Mouse (Mus musculus) CH12.LX (cell line): ENCODE measurements around the gene Tmem104. TPM values are rescaled to one million over a fixed set of nuclear protein-coding genes. Genes with fewer than 3 reads are reported as not detected.

ENCODE experiments used
- DNase-seq: peaks from one replicate; pipeline ENCODE4 v3.0.0-alpha.2; 2013; ENCODE audit errors: extremely low read depth
- H3K27ac ChIP-seq: 2 replicates; pipeline ENCODE4 v1.5.1; 2012; ENCODE audit warnings: low read depth, mild to moderate bottlenecking, control low read depth, moderate library complexity; ENCODE audit not compliant: insufficient read depth
- H3K27me3 ChIP-seq: replicated peaks from 2 replicates; pipeline ENCODE3; 2012; ENCODE audit warnings: inconsistent platforms
- H3K36me3 ChIP-seq, 2 experiments: replicated peaks in 1 of 2; 2 replicates each; pipeline versions ENCODE3 to v1.6.1; 2012; ENCODE audit warnings: inconsistent platforms in 1 of 2, low read length in 1 of 2, mild to moderate bottlenecking in 1 of 2, mixed read lengths in 1 of 2, moderate library complexity in 1 of 2; ENCODE audit not compliant: control insufficient read depth in 1 of 2, insufficient read depth in 1 of 2
- H3K4me1 ChIP-seq, 2 experiments: 2 replicates each; pipeline ENCODE4 v1.6.1; 2012; ENCODE audit warnings: inconsistent platforms in 1 of 2, moderate library complexity in 1 of 2; ENCODE audit not compliant: insufficient read depth in 2 of 2, control insufficient read depth in 1 of 2
- H3K4me2 ChIP-seq: 2 replicates; pipeline ENCODE4 v1.6.1; 2012; ENCODE audit warnings: low read depth, mild to moderate bottlenecking, control low read depth; ENCODE audit not compliant: poor library complexity, insufficient read depth, severe bottlenecking
- H3K4me3 ChIP-seq, 3 experiments: fragments of 150-350 bp in 1 of 3; sonication (generic) in 1 of 3; replicated peaks in 1 of 3; 2 replicates each; pipeline versions ENCODE3 to v1.5.1; 2011 to 2012; ENCODE audit warnings: low read depth in 2 of 3, low read length in 2 of 3, mild to moderate bottlenecking in 2 of 3, moderate library complexity in 2 of 3, control low read depth in 1 of 3, improper control_type of control experiment in 1 of 3, inconsistent platforms in 1 of 3, mixed read lengths in 1 of 3; ENCODE audit not compliant: poor library complexity in 1 of 3
- H3K79me2 ChIP-seq: replicated peaks from 2 replicates; pipeline ENCODE4 v1.6.1; 2012; ENCODE audit warnings: mild to moderate bottlenecking, moderate library complexity; ENCODE audit not compliant: control insufficient read depth, poor library complexity, insufficient read depth, severe bottlenecking; ENCODE audit errors: extremely low read depth
- H3K9ac ChIP-seq: 2 replicates; pipeline ENCODE4 v1.6.1; 2012; ENCODE audit warnings: low read depth, mild to moderate bottlenecking, control low read depth, moderate library complexity; ENCODE audit not compliant: insufficient read depth
- H3K9me3 ChIP-seq: replicated peaks from 2 replicates; pipeline ENCODE3; 2012; ENCODE audit warnings: low read length, inconsistent platforms, mixed read lengths
- CHD1 ChIP-seq: IDR thresholded peaks from 2 replicates; pipeline ENCODE4 v1.6.1; 2012; ENCODE audit warnings: low read depth, low read length, improper control_type of control experiment, inconsistent platforms
- CTCF ChIP-seq, 2 experiments: IDR thresholded peaks in 1 of 2; conservative IDR thresholded peaks in 1 of 2; 2 replicates each; pipeline ENCODE4 v1.5.1; 2011 to 2012; ENCODE audit warnings: low read depth in 2 of 2, low read length in 2 of 2, improper control_type of control experiment in 1 of 2, inconsistent platforms in 1 of 2, mild to moderate bottlenecking in 1 of 2, moderate library complexity in 1 of 2
- ELF1 ChIP-seq: IDR thresholded peaks from 2 replicates; pipeline ENCODE4 v1.6.1; 2014; ENCODE audit warnings: low read depth, mild to moderate bottlenecking, inconsistent platforms, low read length, improper control_type of control experiment
- EP300 ChIP-seq: IDR thresholded peaks from 2 replicates; pipeline ENCODE4 v1.6.1; 2011; ENCODE audit warnings: low read length, improper control_type of control experiment
- HCFC1 ChIP-seq: IDR thresholded peaks from 2 replicates; pipeline ENCODE4 v1.6.1; 2012; ENCODE audit warnings: low read depth, mild to moderate bottlenecking, inconsistent platforms, low read length, improper control_type of control experiment
- JUN ChIP-seq: IDR thresholded peaks from 2 replicates; pipeline ENCODE4 v1.6.1; 2011; ENCODE audit warnings: low read depth, mild to moderate bottlenecking, low read length, improper control_type of control experiment, moderate library complexity; ENCODE audit not compliant: insufficient read depth
- JUND ChIP-seq: conservative IDR thresholded peaks from 2 replicates; pipeline ENCODE4 v1.6.1; 2011; ENCODE audit warnings: low read depth, low read length, improper control_type of control experiment
- MAFK ChIP-seq: IDR thresholded peaks from 2 replicates; pipeline ENCODE4 v1.6.1; 2011; ENCODE audit warnings: low read length, improper control_type of control experiment; ENCODE audit not compliant: insufficient replicate concordance
- MEF2A ChIP-seq: IDR thresholded peaks from 2 replicates; pipeline ENCODE4 v1.6.1; 2014; ENCODE audit warnings: low read depth, mild to moderate bottlenecking, inconsistent platforms, low read length, improper control_type of control experiment, borderline replicate concordance
- NRF1 ChIP-seq: IDR thresholded peaks from 2 replicates; pipeline ENCODE4 v1.6.1; 2014; ENCODE audit warnings: low read depth, mild to moderate bottlenecking, inconsistent platforms, low read length, improper control_type of control experiment, moderate library complexity
- POLR2A ChIP-seq: IDR thresholded peaks from 2 replicates; pipeline ENCODE4 v1.6.1; 2011; ENCODE audit warnings: low read depth, mild to moderate bottlenecking, improper control_type of control experiment, low read length
- POLR2AphosphoS2 ChIP-seq: IDR thresholded peaks from 2 replicates; pipeline ENCODE4 v1.6.1; 2011; ENCODE audit warnings: low read depth, low read length, improper control_type of control experiment
- RAD21 ChIP-seq: IDR thresholded peaks from 2 replicates; pipeline ENCODE4 v1.6.1; 2011; ENCODE audit warnings: low read depth, mild to moderate bottlenecking, low read length, improper control_type of control experiment, moderate library complexity
- RCOR1 ChIP-seq: conservative IDR thresholded peaks from 2 replicates; pipeline ENCODE4 v1.6.1; 2012; ENCODE audit warnings: low read depth, mild to moderate bottlenecking, inconsistent platforms, low read length, improper control_type of control experiment
- SIN3A ChIP-seq: IDR thresholded peaks from 2 replicates; pipeline ENCODE4 v1.6.1; 2012; ENCODE audit warnings: low read length, improper control_type of control experiment, inconsistent platforms
- SMC3 ChIP-seq: IDR thresholded peaks from 2 replicates; pipeline ENCODE4 v1.6.1; 2011; ENCODE audit warnings: low read depth, low read length, improper control_type of control experiment
- TCF12 ChIP-seq: IDR thresholded peaks from 2 replicates; pipeline ENCODE4 v1.6.1; 2014; ENCODE audit warnings: low read depth, mild to moderate bottlenecking, inconsistent platforms, low read length, improper control_type of control experiment
- USF1 ChIP-seq: IDR thresholded peaks from 2 replicates; pipeline ENCODE4 v1.6.1; 2014; ENCODE audit warnings: low read depth, mild to moderate bottlenecking, inconsistent platforms, low read length, improper control_type of control experiment
- ZC3H11A ChIP-seq: IDR thresholded peaks from 2 replicates; pipeline ENCODE4 v1.6.1; 2012; ENCODE audit warnings: low read depth, mild to moderate bottlenecking, inconsistent platforms, low read length, improper control_type of control experiment
- ZKSCAN1 ChIP-seq: IDR thresholded peaks from 2 replicates; pipeline ENCODE4 v1.6.1; 2012; ENCODE audit warnings: low read depth, inconsistent platforms, low read length, improper control_type of control experiment, borderline replicate concordance
- ZMIZ1 ChIP-seq: IDR thresholded peaks from 2 replicates; pipeline ENCODE4 v1.6.1; 2012; ENCODE audit warnings: low read depth, mild to moderate bottlenecking, inconsistent platforms, low read length, improper control_type of control experiment
- dilution Hi-C: fragments of 300-500 bp; cut with MboI; formaldehyde crosslinking; loops from 2 replicates; pipeline ENCODE4 v1.14.3; 2020; ENCODE audit warnings: low sequenced_read_pairs; ENCODE audit not compliant: extremely low pct_unique_long_range_greater_than_20kb, extremely low pct_ligation_motif_present
- in situ Hi-C: fragments of 300-500 bp; cut with MboI; formaldehyde crosslinking; loops from 3 replicates; pipeline ENCODE4 v1.14.3; 2019; ENCODE audit warnings: low sequenced_read_pairs, low pct_ligation_motif_present, low pct_unique_long_range_greater_than_20kb, mixed read lengths
- polyA plus RNA-seq: library from polyadenylated mRNA; unstranded; fragments of >175 nt; gene quantifications from 2 replicates; pipeline ENCODE4 v1.2.1, GENCODE M21; 2012; ENCODE audit warnings: low read depth; ENCODE audit not compliant: insufficient read length
- total RNA-seq, 2 experiments: library from RNA; depleted of rRNA; stranded (reverse); fragments of 300-350 nt in 1 of 2; fragments of >200 nt in 1 of 2; gene quantifications; 2 replicates each; pipeline ENCODE4 v1.2.3; 2012 to 2014

The Tmem104 gene
- total and polyA plus RNA-seq, 3 experiments, result 3.5 to 16.1 (median 10.8) TPM

GRCm38 (mm10) chr11:115197558-115197957, 10.3 kb downstream of the Tmem104 start:
- TF ChIP-seq ZKSCAN1 (no peak), RCOR1 (no peak), TCF12 (no peak), JUND (no peak), ZMIZ1 (no peak), POLR2A (no peak), ELF1 (no peak), ZC3H11A (no peak), USF1 (no peak), MEF2A (no peak), MAFK (no peak), CHD1 (no peak), SMC3 (no peak), RAD21 (no peak), POLR2AphosphoS2 (no peak), JUN (no peak), EP300 (no peak), HCFC1 (no peak), CTCF (conservative IDR thresholded peaks at IDR 0.05 in 1 of 2, IDR thresholded peaks at IDR 0.05 in 1 of 2; ENCODE audit: low read depth in 2 of 2, low read length in 2 of 2) (no peak)
- TF ChIP-seq, all 38 proteins: peak for 0
- Histone ChIP-seq H3K4me2 (no peak overlapping the region), H3K36me3 (peaks cover 38 to 79% of the 10 kb centered on the region in 2 experiments), H3K9ac (no peak overlapping the region), H3K4me1 (0 out of 4 replicates have a peak, but pooled peaks cover 0 to 1% of the 10 kb centered on the region in 2 experiments), H3K27ac (no peak overlapping the region), H3K79me2 (no peaks in the 10 kb centered on the region), H3K27me3 (no peaks in the 10 kb centered on the region), H3K4me3 (no peak overlapping the region), H3K9me3 (no peaks in the 10 kb centered on the region)
- DNase-seq, result no peak
- dilution Hi-C loops (no loop called here), in situ Hi-C loops (loop anchor here (5.0 kb wide), 1 partner anchor 35 kb away; the partner anchor contains the start of gene Slc9a3r1)

GRCm38 (mm10) chr11:115198932-115199384, 11.7 kb downstream of the Tmem104 start:
- Histone ChIP-seq H3K9me3 (no peaks in the 10 kb centered on the region), H3K79me2 (no peaks in the 10 kb centered on the region), H3K27me3 (no peaks in the 10 kb centered on the region), H3K4me3 (no peak overlapping the region), H3K4me2 (no peak overlapping the region), H3K4me1 (0 out of 4 replicates have a peak, but pooled peaks cover 0 to 2% of the 10 kb centered on the region in 2 experiments), H3K36me3 (peaks cover 47 to 91% of the 10 kb centered on the region in 2 experiments), H3K27ac (no peak overlapping the region), H3K9ac (no peak overlapping the region)
- DNase-seq, result no peak
- dilution Hi-C loops, result no loop called here
- TF ChIP-seq NRF1 (no peak), SIN3A (no peak)
- in situ Hi-C loops, result loop anchor here (5.0 kb wide), 1 partner anchor 37 kb away; the partner anchor contains the start of gene Slc9a3r1
